Mouse (Mus musculus) neural tube, embryonic 15.5 days (tissue): Measurements from ENCODE around the gene 4930432M17Rik. TPM values are rescaled to one million over a fixed set of nuclear protein-coding genes. Genes with fewer than 3 reads are reported as not detected.

Experiments
- ATAC-seq: fragments of 200-750 bp; cut with Nextera tagmentation; 2 replicates; pipeline ENCODE4 v1.8.0; 2017; ENCODE audit warnings: mild to moderate bottlenecking, moderate TSS enrichment, moderate library complexity; ENCODE audit not compliant: low FRiP score
- H3K27ac ChIP-seq: fragments of 300-500 bp; sonication (generic); replicated peaks from 2 replicates; pipeline ENCODE4 v1.5.1; 2015; ENCODE audit warnings: mild to moderate bottlenecking, inconsistent platforms
- H3K27me3 ChIP-seq: fragments of 300-500 bp; sonication (generic); replicated peaks from 2 replicates; pipeline ENCODE4 v1.6.1; 2015; ENCODE audit warnings: inconsistent platforms
- H3K36me3 ChIP-seq: fragments of 300-500 bp; sonication (generic); 2 replicates; pipeline ENCODE4 v1.6.1; 2015; ENCODE audit warnings: inconsistent platforms
- H3K4me1 ChIP-seq: fragments of 300-500 bp; sonication (generic); 2 replicates; pipeline ENCODE4 v1.6.1; 2015; ENCODE audit warnings: inconsistent platforms
- H3K4me2 ChIP-seq: fragments of 300-500 bp; sonication (generic); 2 replicates; pipeline ENCODE4 v1.6.1; 2015; ENCODE audit warnings: inconsistent platforms, mild to moderate bottlenecking, moderate library complexity
- H3K4me3 ChIP-seq: fragments of 300-500 bp; sonication (generic); replicated peaks from 2 replicates; pipeline ENCODE4 v1.5.1; 2015; ENCODE audit warnings: mild to moderate bottlenecking, inconsistent platforms
- H3K9ac ChIP-seq: fragments of 300-500 bp; sonication (generic); replicated peaks from 2 replicates; pipeline ENCODE4 v1.6.1; 2015; ENCODE audit warnings: mild to moderate bottlenecking, inconsistent platforms
- H3K9me3 ChIP-seq: fragments of 300-500 bp; sonication (generic); replicated peaks from 2 replicates; pipeline ENCODE4 v1.6.1; 2016; ENCODE audit warnings: inconsistent platforms
- WGBS: fragments of 180-500 bp; shearing (Covaris S2); methylation state at CpG from one replicate; pipeline ENCODE4 v1.1.7; 2015; ENCODE audit warnings: mixed read lengths; 5-methylcytosine and 5-hydroxymethylcytosine counted together
- polyA plus RNA-seq: library from polyadenylated mRNA; unstranded; fragments of >200 nt; fragmentation: Nextera tagmentation; extraction: Ambion mirVana; gene quantifications from 2 replicates; pipeline ENCODE4 v1.2.1, GENCODE M21; 2015

4930432M17Rik gene
- polyA plus RNA-seq, 1 experiment from 2014 or later: not detected

DNA sequence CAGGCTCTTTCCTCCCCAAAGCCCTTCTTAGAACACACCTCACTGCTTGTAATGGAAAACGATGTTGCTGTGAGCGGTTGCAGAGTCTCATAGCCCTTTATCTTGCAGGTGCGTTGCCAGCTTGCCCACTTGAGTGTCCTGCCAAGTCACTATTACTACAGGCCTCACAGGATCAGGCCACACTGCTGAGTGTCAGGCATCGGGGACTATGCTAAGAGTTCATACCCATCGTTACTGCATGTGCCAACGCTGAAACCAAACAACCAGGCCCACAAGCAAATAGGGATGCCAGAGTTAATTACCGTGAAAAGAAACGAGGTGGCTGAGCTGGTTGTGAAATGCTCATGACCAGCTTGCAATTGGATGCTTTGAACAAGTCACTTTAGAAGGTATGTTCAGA, 43.3 kb downstream of the 4930432M17Rik start:
- WGBS: 69% methylated on average over 8 of the region's 8 CpGs
- Histone ChIP-seq H3K4me3 (no peak overlapping the region), H3K9me3 (no peaks in the 10 kb centered on the region), H3K36me3 (no peaks in the 10 kb centered on the region), H3K9ac (no peak overlapping the region), H3K4me2 (no peak overlapping the region), H3K27me3 (no peaks in the 10 kb centered on the region), H3K27ac (no peak overlapping the region), H3K4me1 (peaks cover 5% of the 10 kb centered on the region)
- no peak for ATAC-seq

DNA sequence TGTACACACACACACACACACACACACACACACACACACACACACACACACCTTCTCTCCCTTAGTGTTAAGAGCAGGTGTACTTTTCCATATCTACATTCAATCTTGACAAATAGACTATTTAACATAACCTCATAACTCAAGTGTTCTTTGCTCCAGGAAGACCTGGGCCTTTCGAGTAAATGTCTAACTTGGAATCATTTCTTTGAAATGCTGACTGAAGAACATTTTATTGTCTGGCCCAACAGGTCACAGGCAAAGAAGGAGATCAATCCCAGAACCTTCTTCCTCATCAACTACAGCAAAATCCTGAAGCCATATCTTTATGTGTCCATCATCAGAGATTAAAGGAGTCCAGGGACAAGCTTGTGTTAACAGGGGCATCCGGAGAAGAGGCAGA, 43.9 kb downstream of the 4930432M17Rik start:
- H3K4me3 ChIP-seq: no peak overlapping the region
- peaks cover 5% of the 10 kb centered on the region for H3K4me1 ChIP-seq
- WGBS: 95% methylated on average over 2 of the region's 2 CpGs
- H3K27me3 ChIP-seq: no peaks in the 10 kb centered on the region
- no peak overlapping the region for H3K27ac ChIP-seq
- ATAC-seq: no peak
- H3K36me3 ChIP-seq: no peaks in the 10 kb centered on the region
- H3K9me3 ChIP-seq: no peaks in the 10 kb centered on the region
- H3K4me2 ChIP-seq: no peak overlapping the region
- H3K9ac ChIP-seq: no peak overlapping the region

DNA sequence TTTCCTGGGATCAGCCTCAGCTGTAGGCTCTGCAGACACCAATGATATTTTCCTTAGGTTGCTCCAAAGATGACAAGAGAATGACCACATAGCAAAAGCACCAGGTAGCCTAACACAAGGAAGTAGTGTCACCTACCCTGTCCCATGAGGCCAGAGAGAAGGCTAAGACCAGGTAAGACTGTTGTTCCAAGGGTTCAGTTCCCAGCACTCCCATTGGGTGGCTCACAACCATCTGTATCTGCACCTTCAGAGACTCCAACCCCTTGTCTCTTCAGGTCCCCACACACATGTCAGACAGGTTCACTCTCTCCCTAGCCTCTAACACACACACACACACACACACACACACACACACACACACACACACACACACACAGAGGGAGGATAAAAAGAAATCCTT, 44.8 kb downstream of the 4930432M17Rik start:
- Histone ChIP-seq H3K4me1 (peaks cover 5% of the 10 kb centered on the region), H3K4me2 (no peak overlapping the region), H3K9me3 (no peaks in the 10 kb centered on the region), H3K27me3 (no peaks in the 10 kb centered on the region), H3K27ac (no peak overlapping the region), H3K9ac (no peak overlapping the region), H3K36me3 (no peaks in the 10 kb centered on the region), H3K4me3 (no peak overlapping the region)
- ATAC-seq: no peak

DNA sequence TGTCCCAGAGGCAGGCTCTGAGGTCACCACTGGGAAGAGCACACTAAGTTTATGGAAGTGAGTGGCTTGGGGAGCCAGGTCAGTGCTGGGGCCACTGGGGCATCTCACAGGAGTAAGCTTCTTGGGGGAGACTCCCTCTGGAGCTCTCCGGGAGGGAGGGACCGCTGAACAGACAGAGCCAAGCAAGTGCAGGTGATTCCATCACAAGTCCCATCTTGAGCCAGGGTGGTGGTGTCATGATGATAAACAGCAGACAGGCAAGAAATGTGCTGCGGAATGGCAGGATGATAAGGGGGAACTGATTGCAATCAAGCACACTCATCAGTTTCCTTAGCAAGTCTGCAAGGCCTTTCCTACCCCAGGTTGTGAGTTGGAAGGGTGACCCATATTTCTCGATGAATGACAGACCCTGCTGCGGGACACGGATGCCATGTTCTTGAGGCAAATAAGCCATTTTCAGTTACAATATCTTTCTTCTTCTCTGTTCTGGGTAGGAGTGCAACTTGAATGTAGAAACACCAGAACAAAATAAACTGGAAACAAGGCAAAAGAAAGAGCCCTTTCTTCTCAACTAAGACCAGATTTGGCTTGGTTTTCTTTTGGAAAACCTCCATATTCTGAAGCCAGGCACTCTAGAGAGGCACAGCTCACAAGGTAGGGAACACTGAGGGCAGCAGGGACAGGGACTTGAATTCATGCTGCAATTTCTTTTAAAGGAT, 45.3 kb downstream of the 4930432M17Rik start:
- H3K27ac ChIP-seq: no peak overlapping the region; the same call in 1 of the 2 replicates
- WGBS: 80% methylated on average over 6 of the region's 6 CpGs
- no peak for ATAC-seq

DNA sequence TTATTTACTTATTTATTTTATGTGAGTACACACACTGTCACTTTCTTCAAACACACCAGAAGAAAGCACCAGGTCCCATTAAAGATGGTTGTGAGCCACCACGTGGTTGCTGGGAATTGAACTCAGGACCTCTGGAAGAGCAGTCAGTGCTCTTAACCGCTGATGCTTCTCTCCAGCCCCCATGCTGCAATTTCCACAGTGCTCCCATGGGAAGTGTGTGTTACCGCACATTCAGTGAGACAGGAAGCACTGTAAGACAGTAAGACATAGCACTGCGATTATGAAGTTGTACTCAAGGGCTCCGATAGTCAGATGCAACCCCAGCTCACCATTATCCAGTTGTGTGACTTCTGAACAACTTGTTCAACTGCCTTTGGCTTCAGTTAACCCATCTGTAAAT, 45.9 kb downstream of the 4930432M17Rik start:
- Histone ChIP-seq H3K36me3 (no peaks in the 10 kb centered on the region), H3K4me2 (no peak overlapping the region), H3K27ac (no peak overlapping the region), H3K4me1 (peaks cover 10% of the 10 kb centered on the region), H3K4me3 (no peak overlapping the region), H3K9ac (no peak overlapping the region), H3K9me3 (no peaks in the 10 kb centered on the region), H3K27me3 (no peaks in the 10 kb centered on the region)
- WGBS: 82% methylated on average over 5 of the region's 5 CpGs
- ATAC-seq: no peak

More for the DNA sequence above, 45.3 kb downstream of the 4930432M17Rik start:
- no peaks in the 10 kb centered on the region for H3K9me3 ChIP-seq
- no peak overlapping the region for H3K9ac ChIP-seq
- H3K27me3 ChIP-seq: no peaks in the 10 kb centered on the region
- H3K4me3 ChIP-seq: no peak overlapping the region
- H3K4me1 ChIP-seq: peaks cover 5% of the 10 kb centered on the region
- no peak overlapping the region for H3K4me2 ChIP-seq
- H3K36me3 ChIP-seq: no peaks in the 10 kb centered on the region

DNA sequence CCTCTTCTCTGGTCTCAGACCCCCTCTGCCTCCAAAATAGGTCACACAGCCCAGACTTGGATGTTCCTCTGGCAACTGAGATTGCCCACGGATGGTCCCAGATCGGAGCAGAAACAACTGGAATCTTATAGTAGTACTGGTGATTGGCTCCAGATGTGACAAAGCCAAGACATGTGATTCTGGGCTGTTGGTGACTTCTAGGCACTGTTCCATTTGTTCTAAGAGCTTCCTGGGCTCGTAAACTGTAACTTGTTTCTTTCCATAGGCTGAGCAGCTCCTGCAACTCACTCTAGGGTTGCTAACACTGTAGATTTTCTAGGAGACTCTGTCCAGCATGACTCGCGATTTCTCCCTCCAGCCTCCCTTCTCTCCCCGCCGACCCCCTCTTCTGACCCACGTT, 48.1 kb downstream of the 4930432M17Rik start:
- ATAC-seq: no peak
- H3K27ac ChIP-seq: no peak overlapping the region
- no peaks in the 10 kb centered on the region for H3K9me3 ChIP-seq
- no peak overlapping the region for H3K4me2 ChIP-seq
- 0 out of 2 replicates have a peak, but pooled peaks cover 2% of the 10 kb centered on the region for H3K27me3 ChIP-seq
- 87% methylated on average over 8 of the region's 8 CpGs for WGBS
- H3K36me3 ChIP-seq: no peaks in the 10 kb centered on the region
- no peak overlapping the region for H3K4me3 ChIP-seq
- no peak overlapping the region for H3K9ac ChIP-seq
- H3K4me1 ChIP-seq: peaks cover 19% of the 10 kb centered on the region

DNA sequence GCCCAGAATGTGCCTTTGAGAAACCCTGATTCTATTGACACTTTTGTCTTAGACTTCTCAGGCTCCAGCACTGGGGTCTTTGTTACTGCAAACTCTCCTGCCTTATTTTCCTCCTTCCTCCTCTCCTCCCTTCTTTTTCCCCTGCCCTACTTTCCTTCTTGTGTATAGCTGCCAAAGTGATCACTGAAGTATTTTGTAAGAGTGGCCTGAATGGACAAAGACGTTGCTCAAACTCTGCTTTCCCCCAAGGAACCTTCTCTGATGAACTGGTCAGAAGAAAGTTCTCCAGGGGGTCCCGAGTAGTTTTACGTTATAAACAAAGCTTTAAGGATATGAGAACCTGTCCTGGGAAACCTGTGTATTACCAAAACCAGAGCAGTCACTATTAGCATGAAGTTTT, 49.1 kb downstream of the 4930432M17Rik start:
- no peak overlapping the region for H3K4me2 ChIP-seq
- H3K27me3 ChIP-seq: 0 out of 2 replicates have a peak, but pooled peaks cover 2% of the 10 kb centered on the region
- H3K36me3 ChIP-seq: no peaks in the 10 kb centered on the region
- H3K4me1 ChIP-seq: peaks cover 26% of the 10 kb centered on the region
- ATAC-seq: no peak
- H3K9ac ChIP-seq: no peak overlapping the region
- WGBS: 80% methylated on average over 3 of the region's 3 CpGs
- H3K9me3 ChIP-seq: no peaks in the 10 kb centered on the region
- H3K4me3 ChIP-seq: no peak overlapping the region
- H3K27ac ChIP-seq: no peak overlapping the region

DNA sequence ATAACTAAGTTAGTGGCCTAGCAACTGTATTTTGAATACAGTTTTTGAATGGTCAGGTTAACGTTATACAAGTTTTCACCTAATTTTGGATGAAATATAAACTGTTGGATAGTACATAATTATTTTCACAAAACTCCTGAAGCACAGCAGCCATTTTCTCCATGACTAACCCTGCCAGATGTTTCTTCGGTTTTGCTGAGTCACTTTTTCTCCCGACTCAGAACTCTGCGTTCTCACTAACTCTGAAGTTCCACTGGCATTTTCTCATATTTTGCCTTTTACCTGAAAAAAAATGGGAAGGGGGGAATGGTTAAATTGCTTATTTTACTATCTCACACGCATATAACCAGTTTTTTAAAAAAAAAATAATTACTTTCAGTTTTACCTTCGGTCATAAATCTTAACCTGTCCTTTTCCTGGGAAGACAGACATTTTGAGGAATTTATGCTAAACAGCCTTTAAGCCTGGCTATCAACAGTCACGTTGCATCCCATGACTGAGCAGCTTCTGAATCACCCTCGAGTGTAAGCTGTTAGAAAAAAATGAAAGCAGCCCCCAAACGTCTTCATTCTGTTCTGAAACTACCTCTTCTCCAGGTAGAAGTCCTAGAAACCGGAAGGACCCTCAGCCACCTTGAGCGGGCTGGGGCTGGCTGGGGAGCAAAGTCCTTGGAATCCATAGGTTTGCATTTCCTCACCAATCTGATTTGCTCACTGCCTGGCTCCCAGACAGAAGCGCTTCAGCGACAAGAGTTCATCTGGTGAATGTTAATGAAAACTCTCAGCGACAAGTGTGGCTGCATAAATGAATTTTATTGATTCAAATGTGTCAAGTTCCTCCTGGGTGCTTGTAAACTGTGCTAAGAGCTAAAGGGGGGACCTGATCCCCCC, 50.5 kb downstream of the 4930432M17Rik start:
- ATAC-seq: no peak
- no peak overlapping the region for H3K4me3 ChIP-seq

DNA sequence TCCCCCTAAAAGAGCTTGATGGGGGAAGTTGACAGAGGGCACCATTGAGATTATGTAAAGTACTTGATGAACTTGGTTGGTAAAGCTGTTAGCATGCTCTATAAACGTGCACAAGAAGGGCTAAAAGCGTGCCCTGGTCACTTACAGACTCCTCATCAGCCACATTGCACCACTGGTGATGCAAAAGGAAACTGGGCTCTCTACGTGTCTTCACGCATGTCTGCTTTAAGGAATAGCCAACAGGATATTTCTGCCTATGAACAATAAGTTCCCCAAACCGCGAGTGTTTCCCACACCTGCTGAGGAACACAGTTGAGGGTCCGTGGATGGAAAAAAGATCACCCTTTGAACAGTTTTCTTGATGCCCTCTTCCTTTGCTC, 51.1 kb downstream of the 4930432M17Rik start:
- no peak for ATAC-seq

More for the DNA sequence above, 50.5 kb downstream of the 4930432M17Rik start:
- no peak overlapping the region for H3K9ac ChIP-seq
- H3K4me1 ChIP-seq: peaks cover 33% of the 10 kb centered on the region
- H3K36me3 ChIP-seq: no peaks in the 10 kb centered on the region
- WGBS: 36% methylated on average over 14 of the region's 14 CpGs
- H3K27me3 ChIP-seq: 0 out of 2 replicates have a peak, but pooled peaks cover 2% of the 10 kb centered on the region
- H3K9me3 ChIP-seq: no peaks in the 10 kb centered on the region
- peak overlapping the region; percentile 34 for H3K4me2 ChIP-seq
- 0 out of 2 replicates have a peak overlapping the region, but pooled peaks have one; percentile 24 for H3K27ac ChIP-seq

DNA sequence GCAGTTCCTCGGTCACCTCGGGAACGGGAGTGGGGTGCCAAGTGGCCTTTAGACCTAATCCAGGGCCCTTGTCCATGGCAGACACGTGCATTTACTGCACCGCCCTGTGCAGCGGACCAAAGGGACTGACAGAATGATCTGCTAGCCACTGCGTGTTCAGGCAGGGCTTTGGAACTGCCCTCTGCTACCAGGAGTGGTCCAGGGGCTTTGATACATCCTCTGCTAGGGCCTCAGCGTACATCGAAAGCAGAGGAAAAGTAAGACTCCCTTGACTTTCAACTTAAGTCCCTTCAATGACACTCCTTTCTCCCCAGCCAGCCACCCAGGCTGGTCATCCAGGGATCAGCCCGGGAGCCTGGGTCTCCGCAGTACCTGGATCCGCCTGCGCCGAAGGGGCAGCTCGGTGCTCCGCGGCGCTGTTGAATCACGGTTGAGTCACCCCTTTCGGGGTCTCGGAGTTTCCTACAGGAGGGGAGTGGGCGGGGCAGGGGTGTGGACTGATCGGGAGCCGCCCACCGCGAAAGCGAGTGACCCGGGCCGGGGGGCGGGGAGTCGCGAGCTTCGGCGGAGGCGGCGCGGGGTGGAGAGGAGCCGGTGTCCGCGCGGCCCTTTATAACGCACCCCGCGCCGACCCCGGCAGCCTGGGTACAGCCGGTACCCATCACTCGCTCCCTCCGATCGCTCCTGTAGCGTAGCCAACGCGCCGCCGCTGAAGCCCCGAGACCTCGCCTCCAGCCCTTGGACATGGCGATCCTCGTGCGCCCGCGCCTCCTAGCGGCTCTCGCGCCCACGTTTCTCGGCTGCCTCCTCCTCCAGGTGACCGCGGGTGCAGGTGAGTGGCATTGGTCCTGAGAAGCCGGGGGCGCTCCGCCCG, 52.6 kb downstream of the 4930432M17Rik start, which contains the start of gene F3:
TSS of gene F3 (plus strand) at position 567 of the 874 bp plus-strand sequence.
- peak; percentile 83 for ATAC-seq
- under 1% methylated on average over 71 of the region's 73 CpGs for WGBS

More for the DNA sequence above, 51.1 kb downstream of the 4930432M17Rik start:
- Histone ChIP-seq H3K4me1 (peaks cover 33% of the 10 kb centered on the region), H3K27ac (no peak overlapping the region), H3K4me3 (no peak overlapping the region), H3K36me3 (no peaks in the 10 kb centered on the region), H3K9me3 (no peaks in the 10 kb centered on the region), H3K4me2 (peak overlapping the region; percentile 34), H3K9ac (no peak overlapping the region), H3K27me3 (0 out of 2 replicates have a peak, but pooled peaks cover 2% of the 10 kb centered on the region)
- WGBS: 56% methylated on average over 7 of the region's 7 CpGs

DNA sequence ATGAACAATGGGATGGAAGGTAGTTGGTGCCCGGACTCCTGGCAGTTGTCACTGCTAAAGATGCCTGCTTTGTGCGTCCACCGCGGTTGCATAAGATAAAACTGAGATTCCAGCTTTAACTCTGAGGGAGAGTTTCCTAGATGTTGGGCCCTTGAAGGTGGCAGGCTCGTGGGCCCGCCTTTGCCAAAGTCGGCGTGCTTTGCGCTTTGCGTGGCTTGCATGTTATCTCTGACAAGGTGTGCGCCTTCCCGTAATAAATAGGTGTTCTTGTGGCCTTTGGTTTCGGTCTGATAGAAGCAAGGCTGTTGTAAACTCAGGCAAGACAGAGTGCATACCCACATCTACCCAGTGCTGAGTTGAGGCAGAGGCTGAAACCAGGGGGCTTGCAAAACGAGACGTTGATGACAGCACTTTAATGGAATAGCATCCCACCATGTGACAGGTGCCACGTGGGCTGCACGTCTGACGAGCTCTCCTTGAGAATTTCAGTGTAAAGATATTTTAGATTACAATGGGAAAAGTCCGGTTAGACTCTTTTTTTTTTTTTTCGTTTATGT, 53.5 kb downstream of the 4930432M17Rik start:
- Histone ChIP-seq H3K36me3 (no peaks in the 10 kb centered on the region), H3K4me2 (peak overlapping the region; percentile 88), H3K9ac (peak overlapping the region; percentile 65), H3K9me3 (no peaks in the 10 kb centered on the region), H3K4me1 (peaks cover 33% of the 10 kb centered on the region), H3K27me3 (0 out of 2 replicates have a peak, but pooled peaks cover 2% of the 10 kb centered on the region), H3K27ac (peak overlapping the region; percentile 79), H3K4me3 (peak overlapping the region; percentile 73)
- 3% methylated on average over 20 of the region's 20 CpGs for WGBS
- peak; percentile 63 for ATAC-seq

More for the DNA sequence above, 52.6 kb downstream of the 4930432M17Rik start, which contains the start of gene F3:
- H3K27me3 ChIP-seq: 0 out of 2 replicates have a peak, but pooled peaks cover 2% of the 10 kb centered on the region
- peak within 1 kb of the TSS; percentile 79 for H3K27ac ChIP-seq
- H3K4me2 ChIP-seq: peak within 1 kb of the TSS; percentile 88
- H3K9me3 ChIP-seq: no peaks in the 10 kb centered on the region
- peaks cover 33% of the 10 kb centered on the region for H3K4me1 ChIP-seq
- peak within 1 kb of the TSS; percentile 73 for H3K4me3 ChIP-seq
- H3K36me3 ChIP-seq: no peaks in the 10 kb centered on the region
- H3K9ac ChIP-seq: peak within 1 kb of the TSS; percentile 65
